Mouse (Mus musculus): ENCODE results near the gene Nme4. TPM values are rescaled to one million over a fixed set of nuclear protein-coding genes. Genes with fewer than 3 reads are reported as not detected.
A peak's percentile ranks its signal among the peaks of the same experiment; 100 is the strongest.

Gene Nme4
- total RNA-seq, 2 experiments from 2014 or later = 3.2 to 3.6 TPM

DNA sequence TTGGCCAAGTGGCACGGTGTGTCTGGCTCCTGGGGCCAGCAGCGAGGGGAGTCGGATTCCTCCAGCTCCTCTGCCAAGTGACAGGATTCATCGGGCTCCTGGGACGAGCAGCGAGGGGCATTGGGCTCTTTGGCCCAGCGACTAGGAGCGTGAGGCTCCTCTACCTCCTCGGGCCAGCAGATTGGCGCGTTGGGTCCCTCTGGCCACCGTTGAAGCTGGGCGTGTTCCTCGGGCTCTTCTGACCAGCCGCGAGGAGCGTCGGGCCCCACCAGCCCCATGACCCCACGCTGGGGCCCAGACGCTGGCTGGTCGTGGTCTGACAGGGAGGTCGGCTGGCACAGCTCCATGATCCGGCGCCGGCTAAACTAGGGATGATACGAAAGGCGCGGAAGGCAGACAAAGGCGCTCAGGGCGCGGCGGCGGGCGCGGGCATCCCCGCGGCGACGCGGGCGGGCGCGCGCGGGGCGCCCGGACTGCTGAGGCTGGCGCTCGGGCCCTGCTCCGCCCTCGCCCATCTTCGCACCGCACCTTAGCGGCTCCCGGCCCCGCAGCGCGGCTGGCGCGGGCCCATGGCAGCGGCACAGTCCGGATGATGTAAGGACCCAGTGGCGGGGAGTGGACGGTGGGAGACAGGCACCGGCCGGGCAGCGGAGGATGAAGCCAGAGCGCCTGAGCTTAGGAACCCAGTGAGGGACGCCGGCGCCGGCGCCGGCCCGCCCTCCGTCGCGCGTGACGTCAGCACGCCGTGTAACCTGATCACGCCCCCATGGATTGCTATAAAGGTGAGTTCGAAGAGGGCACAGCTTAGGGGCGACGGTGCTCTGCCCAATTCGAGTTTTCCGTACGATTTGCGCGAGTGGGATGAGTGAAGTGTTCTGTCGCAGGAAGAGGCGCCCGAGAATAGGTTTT, 26.3 kb downstream of the Nme4 start, which contains the start of gene Rab11fip3:
Gene Rab11fip3, minus strand, starts transcription at position 725 of the 909 bp plus-strand sequence.
- intact Hi-C loops (cut with DNase I) = no loop called here
- peak; percentile 56 for DNase-seq (ENCODE audit: low spot score)

DNA sequence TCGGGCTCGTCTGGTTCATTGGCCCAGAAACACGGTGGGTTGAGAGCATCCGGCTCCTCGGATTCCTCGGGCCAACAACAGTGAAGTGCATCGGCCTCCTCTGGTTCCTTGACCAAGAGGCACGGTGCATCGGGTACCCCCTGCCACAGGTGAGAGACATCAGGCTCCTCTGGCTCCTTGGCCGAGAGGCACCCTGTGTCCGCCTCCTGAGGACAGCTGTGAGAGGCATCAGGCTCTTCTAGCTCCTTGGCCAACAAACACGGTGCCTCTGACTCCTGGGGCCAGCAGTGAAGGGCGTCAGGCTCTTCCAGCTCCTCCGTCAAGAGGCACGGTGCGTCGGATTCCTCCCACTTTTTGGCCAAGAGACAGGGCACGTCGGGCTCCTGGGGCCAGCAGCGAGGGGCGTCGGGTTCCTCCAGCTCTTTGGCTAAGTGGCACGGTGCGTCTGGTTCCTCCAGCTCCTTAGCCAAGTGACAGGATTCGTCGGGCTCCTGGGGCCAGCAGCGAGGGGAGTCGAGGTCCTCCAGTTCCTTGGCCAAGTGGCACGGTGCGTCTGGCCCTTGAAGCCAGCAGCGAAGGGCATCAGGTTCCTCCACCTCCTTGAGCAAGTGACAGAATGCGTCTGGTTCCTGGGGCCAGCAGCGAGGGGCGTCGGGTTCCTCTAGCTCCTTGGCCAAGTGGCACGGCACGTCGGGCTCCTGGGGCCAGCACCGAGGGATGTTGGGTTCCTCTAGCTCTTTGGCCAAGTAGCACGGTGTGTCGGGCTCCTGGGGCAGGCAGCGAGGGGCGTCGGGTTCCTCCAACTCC, 27.2 kb downstream of the Nme4 start:
- no peak for DNase-seq (ENCODE audit: low spot score)
- intact Hi-C loops (cut with DNase I) = no loop called here

DNA sequence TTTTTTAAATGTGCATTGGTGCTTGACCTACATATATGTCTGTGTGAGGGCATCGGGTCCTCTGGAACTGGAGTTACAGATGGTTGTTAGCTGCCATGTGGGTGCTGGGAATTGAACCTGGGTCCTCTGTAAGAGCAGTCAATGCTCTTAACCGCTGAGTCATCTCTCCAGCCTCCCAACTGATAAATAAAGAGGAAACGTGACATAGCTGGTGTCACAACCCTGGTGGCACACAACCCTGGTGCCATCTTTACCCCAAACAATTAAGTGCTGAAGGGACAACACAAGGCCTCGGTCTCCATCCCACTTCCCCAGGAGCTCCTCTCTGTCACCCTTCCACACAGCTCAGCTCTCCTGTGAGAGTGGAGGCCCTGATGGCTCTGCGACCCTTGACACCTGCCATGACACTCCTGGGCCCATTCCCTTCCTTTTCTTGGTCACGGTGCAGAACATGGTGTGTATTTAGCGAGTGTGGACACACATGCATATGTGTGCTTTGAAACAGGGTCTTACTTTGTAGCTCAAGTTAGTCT, 28.8 kb downstream of the Nme4 start:
- intact Hi-C loops (cut with DNase I) = no loop called here
- DNase-seq (ENCODE audit: low spot score) = no peak

DNA sequence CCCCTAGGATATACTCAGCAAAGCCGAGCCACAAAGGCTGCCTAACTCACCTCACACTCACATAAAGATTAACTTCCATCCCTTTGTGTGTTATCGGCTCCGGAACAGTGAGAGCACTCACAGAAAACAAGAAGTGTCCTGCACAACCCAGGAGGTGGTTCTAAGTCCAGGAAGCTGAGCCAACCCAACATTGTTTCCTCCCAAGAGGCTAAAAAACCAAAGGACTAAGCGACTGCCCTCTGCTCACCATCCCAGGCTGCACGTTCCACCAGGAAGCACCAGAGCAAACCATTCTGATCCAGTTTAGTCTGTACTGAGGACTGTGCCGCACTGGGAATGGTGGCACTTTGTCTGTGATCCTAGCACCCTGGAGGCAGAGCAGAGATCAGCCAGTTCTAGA, 30.5 kb downstream of the Nme4 start:
- intact Hi-C loops (cut with DNase I) = no loop called here
- no peak for DNase-seq (ENCODE audit: low spot score)

DNA sequence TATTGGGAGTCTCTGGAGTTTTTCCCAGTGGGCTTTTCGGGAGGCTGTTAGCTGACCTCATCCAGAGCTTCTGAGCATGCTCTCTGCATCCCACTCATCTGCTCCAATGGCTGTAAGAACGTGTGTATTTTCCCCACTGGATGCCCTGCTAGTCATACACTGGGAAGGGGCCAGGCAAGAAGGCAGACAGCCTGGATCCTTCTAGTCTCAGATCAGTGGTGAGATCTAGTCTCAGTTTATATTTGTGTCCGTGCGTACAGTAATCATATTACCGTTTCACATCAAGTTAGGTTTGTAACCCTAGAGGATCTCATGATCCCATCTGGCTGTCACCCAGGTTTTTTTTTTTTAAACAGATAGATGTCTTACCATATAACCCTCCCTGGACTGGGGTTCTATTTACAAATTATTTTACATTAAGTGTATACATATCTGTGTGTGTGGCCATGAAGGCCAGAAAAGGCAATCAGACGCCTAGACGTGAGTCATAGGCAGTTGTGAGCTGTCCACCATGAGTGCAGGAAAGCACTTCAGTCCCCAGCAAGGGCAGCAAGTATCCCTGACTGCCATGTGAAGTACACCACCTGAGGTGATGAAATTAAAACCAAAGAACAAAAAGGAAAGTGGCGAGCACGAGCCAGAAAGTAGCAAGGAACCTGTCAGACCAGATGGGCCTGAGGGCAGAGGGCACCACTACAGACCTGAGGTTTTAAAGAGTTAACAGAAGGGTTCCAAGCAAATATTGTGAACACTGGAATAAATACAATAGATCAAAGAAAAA, 37.4 kb downstream of the Nme4 start:
- intact Hi-C loops (cut with DNase I) = no loop called here

DNA sequence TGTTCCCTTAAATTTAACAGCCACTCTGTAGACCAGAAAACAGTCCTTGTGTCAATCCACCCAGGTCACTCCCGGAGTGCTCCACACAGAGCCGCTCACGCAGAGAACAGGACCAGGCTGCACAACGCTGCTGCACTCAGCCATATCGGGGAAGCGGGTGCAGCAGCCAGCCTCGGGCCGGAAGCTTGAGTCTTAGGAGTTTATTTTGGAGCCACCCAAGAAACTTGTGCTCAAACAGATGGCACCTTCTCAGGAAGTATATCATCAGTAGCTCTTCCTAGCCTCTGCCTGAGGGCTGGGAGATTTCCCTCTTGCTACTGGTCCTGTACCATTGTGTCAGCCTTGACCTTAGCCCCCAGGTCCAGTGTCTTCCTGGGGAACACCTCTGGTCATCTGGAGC, 38.1 kb downstream of the Nme4 start:
- DNase-seq (ENCODE audit: low spot score) = no peak
- intact Hi-C loops (cut with DNase I) = no loop called here

More for the DNA sequence above, 37.4 kb downstream of the Nme4 start:
- no peak for DNase-seq (ENCODE audit: low spot score)

DNA sequence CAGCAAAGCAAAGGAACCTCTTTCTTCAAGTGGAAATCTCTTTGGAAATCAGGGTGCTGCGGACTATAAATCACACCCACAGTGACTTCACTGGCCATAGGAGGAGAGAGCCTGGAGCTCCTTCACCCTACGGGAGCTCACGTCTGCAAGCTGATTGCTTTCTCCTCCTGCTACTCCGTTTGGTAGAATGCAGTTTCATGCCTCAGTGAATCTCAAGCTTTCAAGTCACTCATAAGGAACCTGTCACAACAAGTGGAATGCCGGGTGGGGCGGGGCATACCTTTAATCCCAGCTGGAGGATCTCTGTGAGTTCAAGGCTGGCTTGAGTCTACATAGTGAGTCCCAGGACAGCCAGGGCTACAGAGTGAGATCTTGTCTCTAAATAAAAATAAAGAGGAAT, 40.2 kb downstream of the Nme4 start:
- DNase-seq (ENCODE audit: low spot score) = no peak
- intact Hi-C loops (cut with DNase I) = no loop called here

DNA sequence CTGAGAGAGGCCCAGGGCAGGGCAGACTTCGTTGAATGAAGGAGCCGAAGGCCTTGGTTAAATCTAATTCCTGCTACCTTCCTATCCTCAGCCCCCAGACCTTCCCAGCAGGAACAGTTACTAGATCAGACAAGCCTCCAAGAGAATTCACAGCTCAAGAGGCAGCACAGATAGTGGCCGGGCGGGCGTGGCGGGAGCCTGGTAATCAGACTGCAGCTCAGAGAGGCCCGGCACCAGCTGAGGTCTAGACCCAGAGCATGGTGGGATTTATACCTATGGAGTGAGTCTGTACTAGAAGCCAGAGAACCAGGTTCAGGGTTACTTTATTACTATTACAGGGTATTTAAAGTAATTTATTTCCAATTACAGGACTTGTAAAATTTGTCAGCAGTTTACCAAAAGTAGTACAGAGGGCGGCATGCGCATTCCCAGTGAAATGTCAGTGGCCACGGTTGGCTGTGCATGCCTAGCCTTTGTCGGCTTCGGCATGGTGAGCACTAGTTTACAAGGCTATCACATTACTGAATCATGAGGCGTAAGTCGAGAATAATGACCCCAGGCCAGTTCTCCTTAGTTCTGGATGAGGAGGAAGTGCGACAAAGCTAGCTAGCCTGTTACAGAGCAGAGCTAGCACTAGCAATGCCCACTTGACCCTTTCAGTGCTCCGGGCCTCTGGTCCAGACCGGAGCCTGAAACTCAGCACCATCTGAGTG, 41.1 kb downstream of the Nme4 start:
- DNase-seq (ENCODE audit: low spot score) = no peak
- intact Hi-C loops (cut with DNase I) = no loop called here

DNA sequence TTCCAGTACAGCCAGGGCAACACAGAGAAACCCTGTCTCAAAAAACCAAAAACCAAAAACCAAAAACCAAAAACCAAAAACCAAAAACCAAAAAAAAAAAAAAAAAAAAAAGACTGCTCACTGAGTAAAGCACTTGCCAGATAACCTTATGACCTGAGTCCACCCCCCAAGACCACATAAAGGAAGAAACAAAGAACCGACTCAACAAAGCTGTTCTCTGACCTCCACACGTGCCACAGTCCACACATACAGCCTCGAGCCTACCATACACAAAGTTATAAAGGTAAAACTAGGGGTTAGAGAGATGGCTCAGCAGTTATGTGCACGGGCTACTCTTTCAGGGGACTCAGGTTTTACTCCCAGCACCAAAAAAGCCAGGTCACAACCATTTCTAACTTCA, 42.7 kb downstream of the Nme4 start:
- intact Hi-C loops (cut with DNase I) = no loop called here
- DNase-seq (ENCODE audit: low spot score) = no peak

DNA sequence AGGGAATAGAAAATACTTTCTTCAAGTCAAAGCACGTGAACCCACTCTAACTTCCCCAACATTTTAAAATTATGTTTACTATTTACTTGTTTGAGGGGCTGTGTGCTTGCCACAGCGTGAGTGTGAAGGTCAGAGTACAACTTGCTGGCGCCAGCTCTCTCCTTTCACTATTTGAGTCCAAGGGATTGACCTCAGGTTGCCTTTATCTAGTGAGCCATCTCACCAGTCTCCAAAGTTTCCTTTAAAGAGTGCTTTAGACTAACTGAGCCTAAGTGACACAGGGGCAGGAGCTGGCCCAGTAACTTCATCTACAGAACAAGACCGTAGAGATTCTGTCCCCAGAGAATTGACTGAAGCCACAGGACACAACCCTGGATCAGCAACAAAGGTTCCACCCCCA, 43.3 kb downstream of the Nme4 start:
- no peak for DNase-seq (ENCODE audit: low spot score)
- intact Hi-C loops (cut with DNase I) = no loop called here

DNA sequence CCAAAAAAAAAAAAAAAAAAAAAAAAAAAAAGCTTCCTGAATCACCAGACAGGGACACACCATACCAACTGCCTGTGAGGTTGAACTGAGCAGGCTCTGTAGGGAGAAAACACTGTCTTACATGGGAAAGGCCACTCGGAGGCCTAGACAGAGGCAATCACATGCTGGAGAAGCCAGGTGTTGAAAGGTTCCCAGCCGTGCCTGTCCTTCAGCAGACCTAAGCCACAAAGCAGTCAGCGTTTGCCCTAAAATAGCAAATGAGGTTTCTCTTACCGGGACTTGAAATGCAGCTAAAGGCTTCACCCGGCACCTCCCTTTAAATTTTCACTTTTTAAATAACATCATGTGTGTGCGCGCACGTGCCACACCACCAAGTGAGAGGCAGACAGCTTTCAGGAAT, 47.3 kb downstream of the Nme4 start:
- intact Hi-C loops (cut with DNase I) = no loop called here
- no peak for DNase-seq (ENCODE audit: low spot score)

DNA sequence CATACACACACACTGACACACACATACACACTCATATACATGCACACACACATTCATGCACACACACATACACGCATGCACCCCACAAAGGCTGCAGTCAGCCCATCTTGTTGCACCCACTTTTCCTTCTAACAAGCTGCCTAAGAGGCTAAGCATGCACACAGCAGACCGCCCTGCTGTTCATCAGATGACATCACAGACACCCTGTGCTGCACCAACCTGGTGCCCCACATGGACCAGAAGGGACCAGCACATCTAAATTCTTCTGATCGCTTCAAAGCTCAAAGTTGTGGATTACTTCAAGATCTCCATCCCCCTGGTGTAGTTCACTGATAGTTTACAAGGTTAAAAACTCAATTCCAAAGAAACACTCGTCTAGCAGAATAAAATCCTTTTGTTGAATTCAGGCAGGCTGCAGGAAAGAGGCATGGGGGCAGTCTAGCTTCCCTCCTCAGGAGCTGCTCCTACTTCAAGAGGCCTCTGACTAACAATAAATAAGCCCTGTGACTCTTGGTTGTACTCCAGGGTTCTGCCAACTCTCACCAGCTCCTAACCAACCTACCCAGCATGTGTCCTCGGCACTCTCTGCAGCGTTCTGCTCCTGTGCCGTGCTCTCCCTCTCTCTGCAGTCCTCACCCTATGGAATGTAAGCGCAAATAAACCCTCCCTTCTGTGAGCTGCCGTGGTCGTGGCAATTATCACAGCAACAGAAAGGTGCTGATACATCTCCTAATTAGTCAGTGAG, 49.0 kb downstream of the Nme4 start:
- intact Hi-C loops (cut with DNase I) = no loop called here
- no peak for DNase-seq (ENCODE audit: low spot score)

DNA sequence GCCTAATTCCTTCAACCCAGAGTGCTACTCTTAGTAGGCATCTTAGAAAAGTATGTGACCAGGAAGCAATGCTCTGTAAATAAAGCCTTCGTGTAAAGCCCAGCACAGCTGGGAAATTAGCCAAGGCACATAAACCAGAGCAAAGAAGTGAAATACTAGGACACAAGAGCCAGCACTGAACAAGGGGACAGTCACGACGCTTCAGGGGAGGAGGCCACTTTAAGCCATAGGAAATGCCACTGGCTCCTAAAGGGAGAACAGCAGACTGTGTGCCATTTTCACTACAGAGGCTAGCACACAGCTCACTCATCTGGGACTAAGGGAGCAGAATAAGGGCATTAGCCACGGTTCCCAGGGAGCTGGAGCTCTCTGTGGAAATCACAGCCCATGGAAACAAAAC, 50.1 kb downstream of the Nme4 start:
- intact Hi-C loops (cut with DNase I) = no loop called here
- DNase-seq (ENCODE audit: low spot score) = no peak

DNA sequence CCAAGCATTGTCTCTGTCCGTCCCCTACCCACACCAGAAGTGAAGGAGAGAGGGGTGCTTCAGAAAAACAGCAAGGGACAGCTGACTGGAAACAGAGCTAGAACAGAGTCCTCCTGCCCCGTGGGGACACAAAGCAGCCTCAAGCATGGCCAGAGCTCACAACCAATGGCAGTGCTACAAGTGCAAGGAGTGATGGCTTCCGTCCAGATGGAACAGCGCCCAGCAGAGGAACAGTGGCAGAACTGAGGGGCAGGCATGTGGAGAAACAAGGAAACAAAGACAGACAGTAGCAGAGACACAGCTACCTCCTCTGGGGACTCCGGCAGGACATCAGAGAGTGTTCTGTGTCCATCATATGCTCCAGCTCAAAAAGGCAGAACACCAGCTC, 52.2 kb downstream of the Nme4 start:
- intact Hi-C loops (cut with DNase I) = no loop called here
- peak; percentile 24 for DNase-seq (ENCODE audit: low spot score)

DNA sequence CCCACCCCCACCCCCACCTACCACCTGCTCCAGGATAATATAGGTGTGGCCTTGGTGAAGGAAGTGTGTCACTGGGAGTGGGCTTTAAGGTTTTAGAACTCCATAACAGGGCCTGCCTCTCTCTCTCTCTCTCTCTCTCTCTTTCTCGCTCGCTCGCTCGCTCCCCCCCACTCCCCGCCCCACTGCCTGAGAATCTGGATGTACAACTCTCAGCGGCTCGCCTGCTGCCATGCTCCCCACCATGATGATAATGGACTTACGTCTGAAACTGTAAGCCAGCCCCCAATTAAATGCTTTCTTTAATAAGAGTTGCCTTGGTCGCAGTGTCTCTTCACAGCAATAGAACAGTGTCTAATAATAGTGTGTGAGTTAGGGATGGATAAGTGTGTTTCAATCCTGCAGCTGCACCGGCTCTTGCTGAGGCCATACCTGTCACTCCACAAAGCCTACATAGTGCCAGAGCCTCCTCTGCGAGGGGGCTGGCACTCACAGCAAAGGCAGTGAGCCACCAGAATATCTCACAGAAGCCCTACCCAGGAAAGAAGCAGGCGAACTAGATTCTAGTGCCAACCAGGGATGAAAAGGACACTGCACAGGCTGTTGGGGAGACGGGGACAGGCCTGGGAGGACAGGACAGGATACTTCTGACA, 52.7 kb downstream of the Nme4 start:
- intact Hi-C loops (cut with DNase I) = no loop called here
- no peak for DNase-seq (ENCODE audit: low spot score)
